Mouse (Mus musculus): Measurements from ENCODE around the gene Appbp2.
"Not testable (repeated sequence)": the region's sequence is repeated elsewhere in the genome, so short reads cannot be mapped to it uniquely, and the experiment has no call there.

Appbp2 gene

GRCm38 (mm10) chr11:85170058-85170740, 64.7 kb downstream of the Appbp2 start, which contains the start of gene 1700125H20Rik:
1700125H20Rik (plus strand) TSS chr11:85170404.
- in situ Hi-C loops (cut with MboI; ENCODE audit: unreplicated experiment in 2 of 2), result loop anchor here (5.0 to 10.0 kb wide), 3 partner anchors 87 to 253 kb away; partner anchors contain the start of gene Znhit3 (in 1 of the 2)

GRCm38 (mm10) chr11:85167503-85167902, 67.4 kb downstream of the Appbp2 start:
- in situ Hi-C loops (cut with MboI; ENCODE audit: unreplicated experiment in 2 of 2), result no loop called here

- in situ Hi-C loops (cut with MboI; ENCODE audit: unreplicated experiment in 2 of 2), result no loop called here
These were observed 70.6 kb downstream of the Appbp2 start for GRCm38 (mm10) chr11:85164371-85164770.

DNA sequence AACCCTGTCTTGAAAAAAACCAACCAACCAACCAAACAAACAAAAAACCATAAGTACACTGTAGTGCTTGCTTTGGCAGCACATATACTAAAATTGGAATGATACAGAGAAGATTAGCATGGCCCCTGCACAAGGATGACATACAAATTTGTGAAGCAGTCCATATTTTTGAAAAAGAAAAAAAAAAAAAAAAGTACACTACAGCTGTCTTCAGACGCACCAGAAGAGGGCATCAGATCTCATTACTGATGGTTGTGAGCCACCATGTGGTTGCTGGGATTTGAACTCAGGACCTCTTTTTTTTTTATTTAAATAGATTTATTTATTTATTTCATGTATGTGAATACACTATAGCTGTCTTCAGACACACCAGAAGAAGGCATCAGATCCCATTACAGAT, 71.9 kb downstream of the Appbp2 start:
- in situ Hi-C loops (cut with MboI; ENCODE audit: unreplicated experiment in 2 of 2), result not testable (repeated sequence)

- in situ Hi-C loops (cut with MboI; ENCODE audit: unreplicated experiment in 2 of 2), result no loop called here
These were observed 77.6 kb downstream of the Appbp2 start for GRCm38 (mm10) chr11:85157301-85157700.

- in situ Hi-C loops (cut with MboI; ENCODE audit: unreplicated experiment in 2 of 2), result no loop called here
These were observed 82.5 kb downstream of the Appbp2 start for GRCm38 (mm10) chr11:85152256-85152930.

DNA sequence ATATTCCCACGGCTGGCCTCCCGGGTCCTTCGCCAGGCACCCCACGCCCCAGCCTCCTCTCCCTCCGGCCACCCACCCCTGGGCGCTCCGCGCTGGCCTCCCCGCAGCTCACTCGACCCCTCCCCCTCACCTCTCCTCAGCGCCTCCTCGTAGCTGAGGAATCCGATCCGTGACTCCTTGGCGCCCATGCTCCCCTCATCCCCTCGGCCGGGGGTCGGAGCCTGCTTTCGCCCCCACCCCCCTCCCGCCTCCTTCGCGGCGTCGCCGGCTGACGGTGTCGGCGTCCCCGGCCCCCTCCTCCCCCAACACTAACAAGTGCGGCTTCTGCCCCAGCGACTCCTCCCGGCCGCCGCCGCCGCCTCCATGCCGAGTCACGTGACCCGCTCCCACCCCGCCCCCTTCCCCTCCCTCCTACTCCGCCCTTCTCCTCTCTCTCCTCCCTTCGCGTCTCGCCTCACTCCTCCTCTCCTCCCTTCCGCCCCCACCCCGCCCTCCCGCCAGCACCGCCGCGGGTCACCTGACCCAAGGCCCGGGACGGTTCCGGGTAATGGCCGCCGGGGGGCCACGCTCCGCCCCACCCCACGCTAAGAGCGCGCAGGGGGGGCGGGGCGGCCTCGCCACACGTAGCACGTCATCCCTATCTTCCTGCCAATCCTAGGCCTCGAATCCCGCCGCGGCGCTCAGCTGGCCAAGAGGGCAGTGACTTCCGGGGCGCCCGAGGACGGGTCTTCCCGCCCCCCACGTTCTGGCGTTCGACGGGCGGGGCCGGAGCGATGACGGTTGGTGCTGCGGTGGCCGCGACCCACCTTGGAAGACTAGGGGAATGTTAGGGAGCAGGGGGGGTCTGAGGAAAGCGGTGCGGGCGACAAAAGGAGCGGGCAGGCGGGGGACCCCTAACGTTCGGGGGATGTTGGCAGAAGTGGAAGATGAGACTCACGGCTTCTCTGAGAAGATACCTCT, 95.1 kb downstream of the Appbp2 start, which contains the start of gene Usp32:
TSS of gene Usp32 (minus strand) at position 581 of the 960 bp plus-strand sequence.
- in situ Hi-C loops (cut with MboI; ENCODE audit: unreplicated experiment in 2 of 2), result no loop called here

- in situ Hi-C loops (cut with MboI; ENCODE audit: unreplicated experiment in 2 of 2), result no loop called here
These were observed 96.0 kb downstream of the Appbp2 start for GRCm38 (mm10) chr11:85138776-85139474.

All from v-Abl transformed pro-B cells (cell line).